Mouse (Mus musculus): ENCODE measurements at regions not wholly inside any gene's neighbourhood (a gene's known extent, or its start where the extent isn't known, plus 50 kb on each side); places are given as distances from the start of the nearest gene placed in this dataset.
A peak's percentile ranks its signal among the peaks of the same experiment; 100 is the strongest.

- TF ChIP-seq GATA4 (IDR thresholded peaks at IDR 0.05; ENCODE audit: insufficient replicate concordance, low read length): no peak
Observed at GRCm38 (mm10) chr2:133708735-133709584, 157.0 kb downstream of the Bmp2 start.

- TF ChIP-seq GATA4 (IDR thresholded peaks at IDR 0.05; ENCODE audit: insufficient replicate concordance, low read length): no peak
Observed at GRCm38 (mm10) chr2:133716243-133716642, 164.3 kb downstream of the Bmp2 start.

DNA sequence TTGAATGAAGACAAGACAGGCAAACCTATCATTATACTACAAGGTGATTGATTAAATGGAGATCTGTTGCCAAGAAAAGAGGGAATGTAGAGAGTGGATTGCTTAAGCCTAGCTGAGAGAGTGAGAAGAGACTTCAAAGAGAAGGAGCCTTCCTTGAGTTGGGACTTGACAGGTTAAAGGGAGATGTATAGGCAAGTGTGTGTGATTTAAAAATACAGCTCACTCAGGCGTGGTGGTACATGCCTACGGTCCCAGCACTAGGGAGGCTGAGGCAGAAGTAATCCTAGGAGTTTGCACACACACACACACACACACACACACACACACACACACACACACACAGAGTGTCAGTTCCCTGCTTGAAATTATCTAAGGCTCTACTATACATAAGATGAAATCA is 165.1 kb downstream of the Bmp2 start:
- no peak for TF ChIP-seq GATA4 (IDR thresholded peaks at IDR 0.05; ENCODE audit: insufficient replicate concordance, low read length)

- peak; percentile 37; the same call in 1 of the 2 replicates for TF ChIP-seq GATA4 (IDR thresholded peaks at IDR 0.05; ENCODE audit: insufficient replicate concordance, low read length)
Observed at GRCm38 (mm10) chr2:133724310-133724709, 172.4 kb downstream of the Bmp2 start.

DNA sequence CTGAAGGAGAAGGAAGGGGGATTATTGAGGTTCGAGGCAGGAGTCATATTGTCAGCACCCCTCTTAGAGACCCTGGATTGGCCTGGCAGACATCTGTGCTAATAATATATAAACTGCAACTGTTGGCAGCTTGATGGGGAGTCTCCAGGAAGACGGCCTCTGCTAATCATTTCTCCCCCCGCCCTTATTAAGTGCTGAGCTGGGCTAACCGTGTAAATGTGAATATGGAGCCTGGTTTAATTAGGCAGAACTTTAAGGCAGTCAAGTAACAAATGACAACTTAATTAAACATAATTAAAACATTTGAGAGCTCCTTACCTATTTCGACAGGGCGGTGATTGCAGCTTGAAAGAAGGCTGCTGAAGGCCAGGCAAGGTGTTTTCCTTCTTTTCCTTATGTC is 172.8 kb downstream of the Bmp2 start:
- TF ChIP-seq GATA4 (IDR thresholded peaks at IDR 0.05; ENCODE audit: insufficient replicate concordance, low read length): no peak

GRCm38 (mm10) chr2:133734469-133735225 is 182.7 kb downstream of the Bmp2 start:
- no peak for TF ChIP-seq GATA4 (IDR thresholded peaks at IDR 0.05; ENCODE audit: insufficient replicate concordance, low read length)

DNA sequence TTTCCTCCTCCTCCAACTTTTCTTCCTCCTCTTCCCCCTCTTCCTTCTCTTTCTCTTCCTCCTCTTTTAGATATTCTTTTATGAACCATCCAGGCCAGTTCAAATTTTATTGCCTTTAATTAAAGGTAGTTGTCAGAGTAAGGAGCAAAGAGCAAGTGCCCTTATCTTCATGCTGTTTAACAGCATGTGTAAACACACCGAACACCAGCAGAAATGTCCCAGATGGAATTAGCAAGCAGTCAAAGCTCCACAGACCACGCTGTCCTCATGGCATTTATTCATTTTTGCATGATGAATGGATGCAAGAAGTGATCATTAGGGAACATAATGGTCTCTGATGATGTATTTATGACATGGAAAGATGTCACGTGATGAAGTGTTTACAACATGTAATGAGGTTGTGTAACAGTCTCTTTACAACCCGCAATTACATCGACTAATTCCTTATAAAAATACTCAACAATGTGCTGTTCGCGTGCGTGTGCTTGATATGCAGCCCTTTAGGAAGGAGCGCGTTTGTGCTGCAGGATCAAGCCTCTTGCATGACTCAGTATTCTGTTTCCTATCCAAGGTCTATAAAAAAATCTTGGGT is 187.0 kb downstream of the Bmp2 start:
- TF ChIP-seq GATA4 (IDR thresholded peaks at IDR 0.05; ENCODE audit: insufficient replicate concordance, low read length): no peak

DNA sequence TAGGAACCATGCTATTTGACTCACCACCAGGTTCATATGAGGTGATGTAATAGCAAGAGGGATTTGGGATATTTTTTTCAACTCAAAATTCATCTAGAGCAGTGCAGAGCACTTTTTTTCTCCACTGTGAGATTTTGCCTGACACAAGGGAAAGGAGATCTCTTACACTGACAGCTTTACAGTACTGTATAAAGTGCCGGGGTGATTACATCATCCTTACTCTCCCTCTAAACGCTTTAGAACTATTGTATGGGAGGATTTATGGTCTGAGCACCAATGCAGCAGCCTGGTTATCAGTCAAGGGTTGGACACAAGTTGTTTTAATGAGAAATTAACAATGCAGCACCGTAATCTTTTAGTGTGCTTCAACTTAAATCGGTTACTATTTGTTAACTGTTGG is 196.5 kb downstream of the Bmp2 start:
- no peak for TF ChIP-seq GATA4 (IDR thresholded peaks at IDR 0.05; ENCODE audit: insufficient replicate concordance, low read length)

GRCm38 (mm10) chr2:133749846-133750637 is 198.1 kb downstream of the Bmp2 start:
- no peak for TF ChIP-seq GATA4 (IDR thresholded peaks at IDR 0.05; ENCODE audit: insufficient replicate concordance, low read length)

DNA sequence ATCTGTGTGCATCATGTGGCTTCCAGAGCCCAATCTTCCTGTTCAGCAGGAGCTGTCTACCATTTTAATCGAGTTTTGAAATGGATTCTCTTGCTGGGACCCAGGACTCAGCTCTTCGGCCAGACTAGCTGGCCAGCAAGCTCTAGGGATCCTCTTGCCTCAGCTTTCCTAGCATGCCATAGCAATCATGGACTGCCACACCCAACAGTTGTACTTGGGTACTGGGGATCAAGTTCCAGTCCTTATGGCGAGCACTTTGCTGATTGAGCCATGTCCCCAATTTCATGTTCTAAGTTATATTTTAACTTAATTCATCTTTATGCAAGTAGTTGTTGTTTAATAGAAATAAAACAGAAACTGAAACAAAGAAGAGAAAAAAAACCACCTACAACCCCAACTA is 202.1 kb downstream of the Bmp2 start:
- TF ChIP-seq GATA4 (IDR thresholded peaks at IDR 0.05; ENCODE audit: insufficient replicate concordance, low read length): no peak

GRCm38 (mm10) chr2:133761496-133761895 is 209.5 kb downstream of the Bmp2 start:
- TF ChIP-seq GATA4 (IDR thresholded peaks at IDR 0.05; ENCODE audit: insufficient replicate concordance, low read length): no peak

- TF ChIP-seq GATA4 (IDR thresholded peaks at IDR 0.05; ENCODE audit: insufficient replicate concordance, low read length): no peak
Observed at GRCm38 (mm10) chr2:133768546-133768945, 216.6 kb downstream of the Bmp2 start.

DNA sequence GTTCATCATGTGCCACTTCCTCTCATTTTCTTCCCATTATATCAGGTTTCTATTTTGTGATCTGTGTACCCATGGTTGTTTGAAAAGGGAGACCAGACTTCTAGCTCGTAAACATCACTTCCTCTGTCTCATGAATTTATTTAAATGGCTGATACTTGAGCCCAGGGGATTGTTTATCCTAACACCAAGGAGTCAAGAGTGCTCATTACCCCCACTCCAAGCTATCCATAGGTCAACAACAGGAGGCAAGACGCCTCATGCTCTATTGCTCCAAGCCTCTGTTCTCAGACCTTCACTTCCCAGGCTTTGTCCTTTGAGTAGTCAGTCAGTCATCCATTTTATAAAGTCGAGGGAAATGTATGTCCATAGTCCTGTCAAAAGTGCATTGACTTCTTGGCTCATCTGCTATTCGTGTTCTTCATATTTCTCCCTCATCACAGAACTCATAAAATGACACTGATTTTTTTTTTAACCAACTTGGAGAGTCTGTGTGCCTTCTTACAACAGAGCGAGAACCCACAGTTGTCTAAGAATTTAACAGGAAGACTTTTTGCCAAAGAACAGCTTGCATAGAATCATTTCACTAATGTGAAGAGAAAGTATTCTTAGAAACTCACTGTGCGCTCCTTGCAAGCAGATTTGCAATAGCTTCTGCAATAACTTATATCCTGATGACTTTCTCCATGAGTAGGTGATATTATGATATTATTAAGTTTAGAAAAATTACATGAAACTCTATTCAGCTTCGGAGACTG is 231.8 kb downstream of the Bmp2 start:
- TF ChIP-seq GATA4 (IDR thresholded peaks at IDR 0.05; ENCODE audit: insufficient replicate concordance, low read length): no peak

DNA sequence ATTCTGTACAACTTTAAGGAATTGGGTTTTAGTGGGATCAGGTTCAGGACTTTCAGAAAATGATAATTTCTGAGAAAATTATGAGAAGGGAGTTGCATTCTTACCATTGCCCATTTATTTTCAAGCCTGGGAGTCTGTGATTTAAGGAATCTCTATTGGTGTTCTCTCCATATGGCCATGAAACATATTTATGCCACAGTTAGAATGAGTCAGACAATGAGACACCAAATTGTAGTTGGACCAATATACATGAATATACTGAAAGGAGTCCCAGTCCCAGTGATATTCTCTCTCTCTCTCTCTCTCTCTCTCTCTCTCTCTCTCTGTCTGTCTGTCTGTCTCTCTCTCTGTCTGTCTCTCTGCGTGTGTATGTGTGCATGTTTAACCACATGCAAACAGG is 239.1 kb downstream of the Bmp2 start:
- no peak for TF ChIP-seq GATA4 (IDR thresholded peaks at IDR 0.05; ENCODE audit: insufficient replicate concordance, low read length)

Measured in liver, adult (tissue).